ENCODE assay signal across 21 mouse cellular contexts in genomic region chr8:91924152-91924551, GRCm38 (mm10).
DNase-seq lines count a peak whose midpoint lies in the region; ATAC-seq and TF ChIP-seq lines count a peak whose summit lies in the region.
"Had no signal": no experiment of that assay in that cellular context is flagged by ENCODE, and none has a peak within 500 bp of the region (broad histone marks: within the 10 kb centered on the region; RNA-seq: fewer than 3 reads in every experiment).

No protein-coding gene starts in this region.

- TF ChIP-seq CTCF in heart, postnatal 0 days (IDR thresholded peaks at IDR 0.05; ENCODE audit: low read depth) = no peak

- H3K4me1 ChIP-seq in heart, postnatal 0 days (ENCODE audit: control insufficient read depth, insufficient read depth) = 0 out of 2 replicates have a peak, but pooled peaks cover 8% of the 10 kb centered on the region

- DNase-seq in heart, postnatal 0 days (ENCODE audit: low spot score) = no peak
- DNase-seq in heart, adult 11 months = no peak
- DNase-seq in fat pad, adult 2 months (ENCODE audit: extremely low read depth, low read depth, low spot score) = peak; percentile 93
- DNase-seq in gonadal fat pad, adult 2 months (ENCODE audit: low read depth) = peak; percentile 84
- no peak for DNase-seq in urinary bladder, postnatal 25 days (ENCODE audit: low spot score)
- DNase-seq: adrenal gland, adult 2 months; adrenal gland, adult 8-10 months; adrenal gland, postnatal 10 days; adrenal gland, postnatal 14 days; adrenal gland, postnatal 25 days; adrenal gland, postnatal 36 days; B cell, adult 2 months; cerebellum, adult 11 months; cerebellum, adult 11-12 months; cerebellum, adult 18-20 months had no signal

- no peak overlapping the region for H3K27ac ChIP-seq in heart, postnatal 0 days (ENCODE audit: low read depth)

- H3K4me2 ChIP-seq in heart, postnatal 0 days (ENCODE audit: low read depth, low read length) = no peak overlapping the region

- no peak overlapping the region for H3K9ac ChIP-seq in heart, postnatal 0 days (replicated peaks; ENCODE audit: low read depth, low read length)

- H3K4me3 ChIP-seq in heart, postnatal 0 days (ENCODE audit: low read depth, low read length) = no peak overlapping the region

- TF ChIP-seq EP300 in heart, postnatal 0 days (IDR thresholded peaks at IDR 0.05; ENCODE audit: low read depth) = no peak

- no peaks in the 10 kb centered on the region for H3K27me3 ChIP-seq in heart, postnatal 0 days (ENCODE audit: control insufficient read depth, insufficient read depth, low read length)
- H3K27me3 ChIP-seq: CH12.LX, Patski had no signal

- ATAC-seq in heart, postnatal 0 days (ENCODE audit: insufficient read depth, low read depth) = peak; percentile 51; the same call in 1 of the 2 replicates
- ATAC-seq in megakaryocyte-erythroid progenitor cell, adult 5-6 weeks (replicated peaks; ENCODE audit: low FRiP score, low TSS enrichment, poor library complexity, severe bottlenecking) = no peak
- ATAC-seq: activated CD4-positive, CD25-positive, alpha-beta regulatory T cell, adult 4 months; CD4-positive, CD25-positive, alpha-beta regulatory T cell, adult 4 months; Patski had no signal

- WGBS in heart, postnatal 0 days = 62% methylated on average over 4 of the region's 4 CpGs

- H3K36me3 ChIP-seq in heart, postnatal 0 days (replicated peaks; ENCODE audit: control insufficient read depth, insufficient read depth, low read length) = no peaks in the 10 kb centered on the region
- H3K36me3 ChIP-seq: G1E had no signal

- no peaks in the 10 kb centered on the region for H3K9me3 ChIP-seq in heart, postnatal 0 days (replicated peaks; ENCODE audit: control insufficient read depth, low read length)

Comparison
In these comparisons a context has a peak if more than half of its experiments do, and no peak if none do; other contexts are left out.
1. DNase-seq: peak in fat pad, adult 2 months (single experiment) and gonadal fat pad, adult 2 months (single experiment); none in heart, postnatal 0 days (single experiment), heart, adult 11 months (single experiment) and urinary bladder, postnatal 25 days (single experiment).